Mouse (Mus musculus) megakaryocyte, embryonic 14.5 days (primary cell): Measurements from ENCODE around the gene Adgrb2. TPM values are rescaled to one million over a fixed set of nuclear protein-coding genes. Genes with fewer than 3 reads are reported as not detected.

Source experiments
- H3K27me3 ChIP-seq: replicated peaks from 2 replicates; pipeline ENCODE3; 2012; ENCODE audit warnings: inconsistent platforms
- H3K36me3 ChIP-seq: replicated peaks from 2 replicates; pipeline ENCODE3; 2012; ENCODE audit warnings: low read length, inconsistent platforms, mixed read lengths
- H3K4me1 ChIP-seq: 2 replicates; pipeline ENCODE4 v1.6.1; 2012; ENCODE audit warnings: inconsistent platforms
- H3K4me3 ChIP-seq: replicated peaks from 2 replicates; pipeline ENCODE3; 2012; ENCODE audit warnings: moderate library complexity, mild to moderate bottlenecking, inconsistent platforms
- H3K9me3 ChIP-seq: 2 replicates; pipeline ENCODE4 v1.6.1; 2012; ENCODE audit warnings: inconsistent platforms
- FLI1 ChIP-seq: IDR thresholded peaks from 2 replicates; pipeline ENCODE4 v1.6.1; 2012; ENCODE audit warnings: low read length, inconsistent platforms, mixed read lengths
- GATA1 ChIP-seq: IDR thresholded peaks from 3 replicates; pipeline ENCODE4 v1.6.1; 2012; ENCODE audit warnings: mixed read lengths, low read length, inconsistent platforms, borderline replicate concordance
- polyA plus RNA-seq: library from polyadenylated mRNA; stranded (reverse); fragments of >175 nt; gene quantifications from 2 replicates; pipeline ENCODE4 v1.2.3, GENCODE M21; 2012; ENCODE audit warnings: low replicate concordance; ENCODE audit not compliant: insufficient read depth

Adgrb2 gene
- polyA plus RNA-seq, result 2.6 and 11.0 TPM in 2 replicates

DNA sequence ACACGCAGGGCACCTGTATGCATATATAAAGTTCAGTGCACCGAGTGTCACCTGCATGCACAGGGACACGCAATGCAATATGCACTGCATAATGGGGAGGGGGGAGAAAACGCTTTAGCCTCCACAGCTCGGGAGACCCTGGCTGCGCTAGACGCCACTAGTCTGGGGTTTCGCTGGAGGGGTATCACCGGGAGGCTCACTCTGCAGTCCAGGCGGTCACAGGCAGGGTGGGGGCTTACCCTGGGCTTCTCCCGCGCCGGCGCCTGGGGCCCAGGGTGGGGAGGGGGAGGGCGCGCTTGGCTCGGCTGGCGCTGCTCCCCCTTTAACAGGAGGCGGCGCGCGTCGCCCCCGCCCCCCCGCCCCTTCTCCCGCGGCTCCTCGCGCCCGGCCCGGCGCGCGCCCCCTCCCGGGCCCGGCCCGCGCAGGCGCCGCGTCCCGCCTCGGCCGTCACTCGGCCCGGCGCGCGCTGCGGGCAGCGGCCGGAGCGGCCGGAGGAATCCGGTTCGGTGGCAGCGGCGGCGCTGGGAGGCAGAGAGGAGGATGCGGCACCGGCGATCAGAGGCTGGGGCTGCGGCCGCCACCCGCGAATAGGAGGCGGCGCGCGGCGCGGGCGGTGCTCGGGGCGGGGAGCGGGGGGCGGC lies at the start of gene Adgrb2:
Gene Adgrb2, plus strand, starts transcription at position 450 of the 641 bp plus-strand sequence.
- Histone ChIP-seq H3K36me3 (no peaks in the 10 kb centered on the region), H3K4me1 (peaks cover 46% of the 10 kb centered on the region), H3K27me3 (peaks cover 99% of the 10 kb centered on the region), H3K9me3 (0 out of 2 replicates have a peak, but pooled peaks cover 6% of the 10 kb centered on the region), H3K4me3 (peak within 1 kb of the TSS; percentile 86)
- TF ChIP-seq GATA1 (no peak), FLI1 (no peak)

DNA sequence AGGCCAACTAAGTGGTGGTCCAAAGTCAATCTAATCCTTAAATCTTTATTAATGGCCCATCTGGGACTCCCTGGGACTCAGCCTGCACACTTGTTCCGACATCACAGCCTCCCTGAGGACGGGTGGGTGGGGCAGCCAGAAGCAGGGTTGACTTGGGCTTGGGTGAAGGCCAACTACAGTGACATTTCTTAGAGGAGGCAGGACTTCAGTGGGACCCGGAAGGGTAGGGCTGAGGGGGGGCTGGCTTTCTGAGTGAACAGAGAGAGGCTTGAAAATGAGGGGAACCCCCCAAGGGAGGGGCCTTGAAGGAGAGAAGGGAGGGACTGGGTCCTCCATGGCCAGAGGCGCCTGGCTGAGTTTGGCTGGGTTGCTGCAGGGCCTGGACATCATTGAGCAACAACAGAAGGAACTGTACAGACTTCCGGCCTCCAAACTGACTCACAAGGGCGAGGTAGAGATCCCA lies 33.3 kb upstream of the Adgrb2 start:
- Histone ChIP-seq H3K4me1 (peaks cover 3% of the 10 kb centered on the region; the same call in 1 of the 2 replicates), H3K27me3 (peaks cover 84% of the 10 kb centered on the region), H3K4me3 (no peak overlapping the region), H3K36me3 (no peaks in the 10 kb centered on the region), H3K9me3 (no peaks in the 10 kb centered on the region)
- TF ChIP-seq FLI1 (no peak), GATA1 (no peak)

DNA sequence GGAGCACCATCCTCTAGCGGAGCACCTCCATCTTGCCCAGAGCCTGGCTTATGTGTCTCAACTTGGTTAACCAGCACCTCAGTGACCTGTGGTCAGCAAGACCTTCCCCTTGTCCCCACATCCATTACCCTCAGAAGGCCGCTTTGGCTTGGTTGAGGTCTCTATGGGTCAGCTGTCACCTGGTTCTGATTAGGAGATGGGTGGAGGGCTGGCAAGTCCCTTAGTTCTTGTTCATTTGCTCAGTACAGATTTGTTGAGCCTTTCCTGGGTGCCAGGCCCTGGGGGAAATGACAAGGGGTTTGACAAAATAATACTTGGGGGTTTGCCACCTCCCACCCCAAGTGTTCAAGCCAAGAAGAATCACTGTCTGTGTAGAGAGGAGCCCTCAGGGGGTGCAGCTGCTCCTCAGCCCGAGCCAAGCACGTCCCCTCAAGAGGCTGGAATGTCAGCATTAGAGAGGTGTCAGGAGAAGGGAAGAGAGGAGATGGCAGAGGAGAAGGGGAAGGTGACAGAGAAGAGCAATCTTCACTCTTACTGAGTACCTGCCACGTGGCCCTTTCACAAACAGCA lies 32.3 kb upstream of the Adgrb2 start:
- H3K4me3 ChIP-seq, result no peak overlapping the region
- TF ChIP-seq FLI1, result no peak
- no peak for TF ChIP-seq GATA1
- peaks cover 3% of the 10 kb centered on the region; the same call in 1 of the 2 replicates for H3K4me1 ChIP-seq
- H3K27me3 ChIP-seq, result peaks cover 84% of the 10 kb centered on the region
- no peaks in the 10 kb centered on the region for H3K36me3 ChIP-seq
- no peaks in the 10 kb centered on the region for H3K9me3 ChIP-seq

DNA sequence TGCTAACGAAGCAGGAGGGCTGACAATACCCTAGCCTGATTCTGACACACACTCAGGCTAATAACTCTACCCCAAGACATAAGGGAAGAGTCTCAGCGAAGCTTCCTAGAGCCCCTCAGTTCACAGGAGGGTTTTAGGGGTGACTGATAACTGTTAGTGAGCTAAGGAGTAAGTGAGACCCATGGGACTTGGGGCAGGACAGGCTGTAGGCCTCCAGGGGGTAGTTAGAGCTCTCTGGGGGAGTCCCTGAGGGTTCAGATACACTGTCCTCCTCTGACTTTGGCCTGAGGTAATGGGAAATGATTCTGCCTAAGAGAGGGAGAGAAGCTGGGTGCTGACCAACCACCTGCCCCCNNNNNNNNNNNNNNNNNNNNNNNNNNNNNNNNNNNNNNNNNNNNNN lies 30.1 kb upstream of the Adgrb2 start:
- TF ChIP-seq FLI1, result no peak
- no peak for TF ChIP-seq GATA1
- Histone ChIP-seq H3K4me1 (peaks cover 5% of the 10 kb centered on the region), H3K36me3 (no peaks in the 10 kb centered on the region), H3K27me3 (peaks cover 76% of the 10 kb centered on the region), H3K4me3 (no peak overlapping the region), H3K9me3 (no peaks in the 10 kb centered on the region)

DNA sequence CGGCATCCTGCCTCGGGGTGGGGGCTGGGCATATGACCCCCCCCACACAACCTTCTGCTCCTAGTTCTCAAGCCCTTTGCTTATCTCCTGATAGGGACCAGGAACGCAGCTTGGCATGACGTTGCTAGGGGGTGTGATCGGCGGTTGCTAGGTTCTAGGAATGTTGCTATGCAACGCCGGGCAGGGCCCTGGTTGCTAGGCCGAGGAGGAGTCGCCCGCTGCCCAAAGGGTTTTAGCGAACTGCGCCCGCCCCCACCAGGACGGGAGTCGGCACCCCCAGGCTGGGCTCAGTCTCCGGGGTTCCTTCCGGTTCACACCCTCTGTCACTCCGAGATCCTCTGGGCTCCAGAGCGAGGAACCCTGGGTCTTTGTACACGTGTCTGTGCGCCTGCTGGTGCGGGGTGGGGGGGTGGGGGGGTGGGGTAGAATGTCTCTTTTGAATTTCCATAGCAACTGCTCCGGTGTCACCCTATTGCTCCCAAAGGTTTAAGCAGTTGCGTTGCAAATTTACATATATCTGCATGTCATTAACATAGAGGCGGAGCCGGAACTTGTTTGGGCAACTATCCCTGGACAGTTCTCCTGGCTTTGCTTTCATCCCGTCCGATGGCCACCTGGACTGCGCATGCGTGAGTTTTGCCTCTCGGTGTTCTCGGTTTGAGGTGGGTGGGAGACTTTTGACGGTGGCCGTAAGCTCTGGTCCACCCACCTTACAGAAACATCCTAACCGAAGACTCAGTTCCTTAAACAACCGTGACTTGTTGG lies 24.3 kb upstream of the Adgrb2 start:
- Histone ChIP-seq H3K4me1 (peaks cover 23% of the 10 kb centered on the region), H3K9me3 (no peaks in the 10 kb centered on the region), H3K27me3 (peaks cover 84% of the 10 kb centered on the region), H3K4me3 (peak overlapping the region; percentile 90), H3K36me3 (no peaks in the 10 kb centered on the region)
- TF ChIP-seq FLI1 (no peak), GATA1 (no peak)

DNA sequence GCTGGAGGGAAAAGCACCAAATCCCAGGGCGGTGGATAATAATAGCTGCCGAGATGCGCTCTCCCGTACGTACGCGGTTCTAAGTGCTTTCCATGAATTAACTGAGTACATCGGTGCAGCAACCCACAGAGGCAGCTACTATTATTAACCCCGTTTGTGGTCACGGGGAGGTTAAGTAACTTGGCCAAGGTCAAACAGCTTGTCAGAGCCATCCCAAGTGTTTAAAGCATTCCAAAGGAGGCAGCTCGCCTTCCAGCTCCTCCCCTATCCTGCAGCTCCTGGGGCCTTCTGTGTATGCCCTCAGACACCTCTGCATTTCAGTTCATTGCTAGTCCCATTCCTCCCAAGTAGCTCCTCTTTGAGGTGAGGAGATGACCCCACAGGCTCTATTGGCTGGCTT lies 19.4 kb upstream of the Adgrb2 start:
- H3K36me3 ChIP-seq, result no peaks in the 10 kb centered on the region
- H3K4me1 ChIP-seq, result peaks cover 12% of the 10 kb centered on the region
- H3K9me3 ChIP-seq, result no peaks in the 10 kb centered on the region
- H3K4me3 ChIP-seq, result no peak overlapping the region
- TF ChIP-seq GATA1 (no peak), FLI1 (no peak)
- H3K27me3 ChIP-seq, result peaks cover 86% of the 10 kb centered on the region

DNA sequence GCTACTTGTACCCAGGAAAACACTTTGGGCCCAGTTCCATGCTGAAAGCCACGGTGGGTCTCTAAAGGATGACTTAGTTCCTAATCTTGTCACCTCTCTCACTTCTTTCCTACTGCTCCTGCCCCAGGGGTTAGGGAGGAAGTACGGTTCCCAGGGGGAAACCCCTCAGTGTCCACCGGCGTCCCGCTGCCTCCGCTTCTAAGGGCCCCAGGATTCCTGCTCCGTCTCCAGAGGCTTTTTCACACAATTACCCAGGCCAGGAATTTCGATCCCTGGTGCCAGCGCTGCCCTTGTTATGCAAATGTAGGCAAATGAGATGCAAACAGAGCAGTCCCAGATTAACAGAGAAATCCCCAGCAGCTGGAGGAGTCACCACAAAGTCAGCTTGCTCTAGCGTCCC lies 18.5 kb upstream of the Adgrb2 start:
- TF ChIP-seq FLI1, result no peak
- TF ChIP-seq GATA1, result no peak
- peaks cover 3% of the 10 kb centered on the region; the same call in 1 of the 2 replicates for H3K4me1 ChIP-seq
- H3K9me3 ChIP-seq, result no peaks in the 10 kb centered on the region
- peaks cover 85% of the 10 kb centered on the region for H3K27me3 ChIP-seq
- no peak overlapping the region for H3K4me3 ChIP-seq
- no peaks in the 10 kb centered on the region for H3K36me3 ChIP-seq

DNA sequence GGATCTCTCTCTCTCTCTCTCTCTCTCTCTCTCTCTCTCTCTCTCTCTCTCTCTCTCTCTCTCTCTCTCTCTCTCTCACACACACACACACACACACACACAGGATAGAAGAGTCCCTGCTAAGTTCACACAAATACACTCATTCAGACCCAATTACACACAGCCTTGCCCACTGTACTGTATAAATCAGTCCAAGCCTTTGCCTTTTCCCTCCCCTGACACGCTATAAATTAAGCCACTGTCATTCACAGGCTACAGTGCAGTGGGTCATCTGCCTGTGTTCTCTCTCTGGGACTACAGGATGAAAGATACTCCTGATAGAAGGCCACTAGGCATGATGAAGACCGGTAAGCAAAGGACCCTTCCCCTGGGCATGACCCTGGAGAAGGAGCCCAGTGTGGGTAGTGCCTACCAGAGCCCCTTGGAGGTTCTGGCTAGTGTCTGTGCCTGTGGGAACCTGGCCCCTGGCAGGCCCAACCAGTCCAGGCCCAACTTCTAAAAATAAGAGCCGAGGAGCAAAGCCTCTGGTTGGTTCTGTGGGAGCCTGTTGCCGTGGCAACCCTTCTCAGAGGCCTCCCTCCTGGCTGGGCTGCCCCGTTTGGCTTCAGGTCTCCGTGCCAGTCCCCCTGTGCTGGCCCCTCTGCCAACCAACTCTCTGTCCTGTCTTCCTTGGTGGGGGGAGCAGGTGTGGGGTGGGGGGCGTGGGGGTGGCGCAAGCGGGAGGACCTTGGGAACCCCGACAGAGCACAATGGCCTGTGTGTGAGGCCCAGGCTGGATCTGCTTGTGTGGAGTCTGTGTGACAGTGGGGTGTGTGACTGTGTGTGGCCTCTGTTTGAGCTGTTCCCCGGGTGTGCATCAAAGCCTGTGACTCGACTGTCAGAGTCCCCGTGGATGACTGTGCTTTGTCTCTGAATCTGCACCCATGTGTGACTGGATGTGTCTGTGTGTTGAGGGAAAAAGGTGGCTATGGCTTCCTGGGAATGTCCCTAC lies 17.4 kb upstream of the Adgrb2 start:
- Histone ChIP-seq H3K27me3 (peaks cover 85% of the 10 kb centered on the region), H3K4me1 (no peaks in the 10 kb centered on the region), H3K9me3 (no peaks in the 10 kb centered on the region), H3K36me3 (no peaks in the 10 kb centered on the region), H3K4me3 (no peak overlapping the region)
- TF ChIP-seq GATA1 (no peak), FLI1 (no peak)

DNA sequence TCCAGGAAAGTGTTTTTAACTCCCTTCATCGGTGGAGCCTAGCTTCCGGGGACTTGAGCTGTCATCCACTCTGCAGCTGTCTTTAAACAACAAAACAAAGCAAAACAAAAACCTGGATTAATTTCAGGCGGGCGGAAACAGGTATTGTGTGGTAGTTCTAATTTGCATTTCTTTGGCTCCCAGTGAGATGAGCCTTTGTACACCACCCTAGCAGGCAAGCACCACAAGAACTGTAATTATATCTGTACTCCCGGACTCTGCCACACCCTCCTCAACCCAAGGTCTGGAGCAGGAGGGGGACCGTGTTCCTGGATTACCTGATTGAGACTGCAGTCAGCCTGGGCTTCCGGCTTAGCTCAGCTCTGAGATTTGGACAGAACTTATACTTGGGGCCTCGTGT lies 14.5 kb upstream of the Adgrb2 start:
- no peak overlapping the region for H3K4me3 ChIP-seq
- no peaks in the 10 kb centered on the region for H3K36me3 ChIP-seq
- TF ChIP-seq FLI1, result no peak
- no peak for TF ChIP-seq GATA1
- H3K4me1 ChIP-seq, result no peaks in the 10 kb centered on the region
- H3K9me3 ChIP-seq, result no peaks in the 10 kb centered on the region
- H3K27me3 ChIP-seq, result peaks cover 85% of the 10 kb centered on the region
